Mouse (Mus musculus): Measurements from ENCODE around the gene Sav1. TPM values are rescaled to one million over a fixed set of nuclear protein-coding genes. Genes with fewer than 3 reads are reported as not detected.

The Sav1 gene
- polyA plus RNA-seq (2014; fragmentation: Nextera tagmentation; extraction: Ambion mirVana), result 3.2 and 4.4 TPM in 2 replicates

DNA sequence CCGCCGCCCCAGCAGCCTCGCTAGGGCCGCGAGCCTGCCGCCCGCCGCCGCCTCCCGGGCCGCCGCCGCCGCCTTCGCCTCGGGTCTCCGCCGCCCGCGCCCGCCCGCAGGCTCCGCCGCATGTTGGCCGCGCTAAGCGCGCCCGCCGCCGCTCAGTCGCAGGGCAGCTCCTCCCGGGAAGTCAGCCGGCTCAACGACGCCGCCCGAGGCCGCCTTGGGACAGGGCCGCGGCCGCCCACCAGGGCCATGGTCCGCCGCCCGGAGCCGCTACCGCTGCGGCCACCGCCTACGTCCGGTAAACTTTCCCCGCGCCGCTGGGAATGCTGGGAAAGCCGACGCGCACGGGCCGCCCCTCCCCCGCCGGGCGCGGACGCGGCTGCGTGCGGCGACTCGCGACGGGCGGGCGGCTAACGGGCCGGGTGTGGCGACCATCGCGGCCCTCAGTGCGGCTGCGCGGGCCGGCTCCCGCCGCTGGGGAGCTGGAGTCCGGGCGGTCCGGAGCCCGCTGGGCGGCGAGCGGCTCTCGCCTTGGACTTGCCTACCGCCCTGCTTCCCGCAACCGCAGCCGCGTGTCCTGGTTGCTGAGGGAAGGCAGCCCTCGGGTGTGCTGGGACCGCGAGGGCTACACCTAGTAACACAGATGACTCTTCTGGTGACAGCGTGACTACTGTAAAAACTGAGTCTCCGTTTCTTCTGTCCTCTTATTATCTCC is at the start of gene Sav1:
Gene Sav1 (minus strand): TSS at position 217 of the 712 bp plus-strand sequence.
- Histone ChIP-seq H3K27ac (ENCODE audit: low read length) (peak within 1 kb of the TSS; percentile 82), H3K4me3 (ENCODE audit: low read depth, low read length) (peak within 1 kb of the TSS; percentile 79), H3K36me3 (ENCODE audit: control insufficient read depth, insufficient read depth, low read length) (peaks cover 17% of the 10 kb centered on the region), H3K9me3 (ENCODE audit: control insufficient read depth, low read depth, low read length) (no peaks in the 10 kb centered on the region), H3K9ac (replicated peaks; ENCODE audit: low read depth, low read length) (peak within 1 kb of the TSS; percentile 92), H3K27me3 (ENCODE audit: control insufficient read depth, insufficient read depth, low read length) (no peaks in the 10 kb centered on the region), H3K4me1 (ENCODE audit: control insufficient read depth, insufficient read depth, low read length) (peaks cover 10% of the 10 kb centered on the region), H3K4me2 (replicated peaks; ENCODE audit: low read depth, low read length) (peak within 1 kb of the TSS; percentile 68)
- peak; percentile 91 for ATAC-seq (ENCODE audit: insufficient number of reproducible peaks, insufficient read depth, low FRiP score, low read depth)
- under 1% methylated on average over 89 of the region's 102 CpGs for WGBS

DNA sequence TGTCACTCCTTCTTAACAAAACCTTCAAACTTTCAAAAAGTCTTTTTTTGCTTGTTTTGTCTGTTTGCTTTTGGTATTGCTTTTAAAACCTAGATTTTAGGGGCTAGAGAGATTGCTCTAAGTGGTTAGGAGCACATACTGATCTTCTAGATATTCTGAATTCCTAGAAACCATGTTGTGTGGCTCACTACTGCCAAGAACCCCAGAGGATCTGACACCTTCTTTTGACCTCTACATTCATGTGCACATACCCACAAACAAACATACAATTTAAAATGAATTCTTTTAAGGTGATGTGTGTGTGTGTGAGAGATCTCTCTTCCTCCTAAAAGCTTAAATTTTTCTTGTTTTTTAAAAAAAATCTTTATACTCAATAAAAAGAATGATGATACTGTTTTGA is 39.4 kb upstream of the Sav1 start:
- H3K27me3 ChIP-seq (ENCODE audit: control insufficient read depth, insufficient read depth, low read length), result no peaks in the 10 kb centered on the region
- no peak overlapping the region for H3K4me3 ChIP-seq (ENCODE audit: low read depth, low read length)
- no peak overlapping the region for H3K27ac ChIP-seq (ENCODE audit: low read length)
- no peak overlapping the region for H3K4me2 ChIP-seq (replicated peaks; ENCODE audit: low read depth, low read length)
- no peaks in the 10 kb centered on the region for H3K9me3 ChIP-seq (ENCODE audit: control insufficient read depth, low read depth, low read length)
- peaks cover 33% of the 10 kb centered on the region for H3K36me3 ChIP-seq (ENCODE audit: control insufficient read depth, insufficient read depth, low read length)
- no peak overlapping the region for H3K9ac ChIP-seq (replicated peaks; ENCODE audit: low read depth, low read length)
- H3K4me1 ChIP-seq (ENCODE audit: control insufficient read depth, insufficient read depth, low read length), result no peaks in the 10 kb centered on the region
- no peak for ATAC-seq (ENCODE audit: insufficient number of reproducible peaks, insufficient read depth, low FRiP score, low read depth)

DNA sequence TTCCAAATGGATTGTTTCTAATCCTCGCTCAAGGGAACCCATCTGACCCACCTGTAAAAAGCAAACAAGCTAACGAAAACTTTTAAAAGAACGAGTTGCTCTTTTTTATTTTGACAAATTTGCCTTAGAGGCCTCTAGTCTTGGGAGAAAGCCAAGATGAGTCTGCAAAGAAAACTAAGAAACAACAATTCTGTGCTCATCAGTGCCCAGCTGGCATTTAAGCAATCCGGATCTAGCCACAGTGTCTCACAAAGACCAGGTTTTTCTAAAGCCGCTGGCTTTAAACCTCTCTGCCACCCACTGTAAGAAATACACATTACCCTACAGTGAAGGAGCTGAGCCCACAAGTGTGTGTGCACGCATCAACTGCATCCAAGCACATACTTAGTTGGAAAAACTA is 38.6 kb upstream of the Sav1 start:
- no peak overlapping the region for H3K27ac ChIP-seq (ENCODE audit: low read length)
- H3K4me1 ChIP-seq (ENCODE audit: control insufficient read depth, insufficient read depth, low read length), result no peaks in the 10 kb centered on the region
- H3K4me2 ChIP-seq (replicated peaks; ENCODE audit: low read depth, low read length), result no peak overlapping the region
- peaks cover 38% of the 10 kb centered on the region for H3K36me3 ChIP-seq (ENCODE audit: control insufficient read depth, insufficient read depth, low read length)
- H3K4me3 ChIP-seq (ENCODE audit: low read depth, low read length), result no peak overlapping the region
- H3K9me3 ChIP-seq (ENCODE audit: control insufficient read depth, low read depth, low read length), result no peaks in the 10 kb centered on the region
- H3K27me3 ChIP-seq (ENCODE audit: control insufficient read depth, insufficient read depth, low read length), result no peaks in the 10 kb centered on the region
- H3K9ac ChIP-seq (replicated peaks; ENCODE audit: low read depth, low read length), result no peak overlapping the region
- 86% methylated on average over 6 of the region's 6 CpGs for WGBS
- no peak for ATAC-seq (ENCODE audit: insufficient number of reproducible peaks, insufficient read depth, low FRiP score, low read depth)

DNA sequence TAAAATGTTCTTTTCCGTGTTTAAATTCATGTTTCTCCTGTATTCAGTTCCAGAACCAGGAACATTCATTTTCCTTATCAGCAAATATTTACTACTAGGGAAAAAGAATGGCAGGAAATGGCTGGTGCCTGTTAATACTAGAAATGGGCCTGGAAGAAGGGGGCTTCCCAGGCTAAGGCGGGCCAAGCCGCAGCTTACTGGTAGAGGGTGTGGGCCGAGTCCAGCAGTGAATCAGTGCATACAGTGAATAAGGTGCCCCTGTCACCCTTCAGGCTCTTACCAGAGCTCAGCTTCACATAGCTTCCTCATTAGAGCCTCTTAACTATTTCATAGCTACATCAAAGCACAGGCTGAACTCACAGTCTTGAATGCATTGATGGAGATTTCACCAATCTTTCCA is 36.8 kb upstream of the Sav1 start:
- no peaks in the 10 kb centered on the region for H3K4me1 ChIP-seq (ENCODE audit: control insufficient read depth, insufficient read depth, low read length)
- peaks cover 37% of the 10 kb centered on the region for H3K36me3 ChIP-seq (ENCODE audit: control insufficient read depth, insufficient read depth, low read length)
- 85% methylated on average over 4 of the region's 4 CpGs for WGBS
- H3K27ac ChIP-seq (ENCODE audit: low read length), result no peak overlapping the region
- no peak overlapping the region for H3K9ac ChIP-seq (replicated peaks; ENCODE audit: low read depth, low read length)
- H3K4me2 ChIP-seq (replicated peaks; ENCODE audit: low read depth, low read length), result no peak overlapping the region
- no peaks in the 10 kb centered on the region for H3K27me3 ChIP-seq (ENCODE audit: control insufficient read depth, insufficient read depth, low read length)
- no peak for ATAC-seq (ENCODE audit: insufficient number of reproducible peaks, insufficient read depth, low FRiP score, low read depth)
- H3K9me3 ChIP-seq (ENCODE audit: control insufficient read depth, low read depth, low read length), result no peaks in the 10 kb centered on the region
- H3K4me3 ChIP-seq (ENCODE audit: low read depth, low read length), result no peak overlapping the region

DNA sequence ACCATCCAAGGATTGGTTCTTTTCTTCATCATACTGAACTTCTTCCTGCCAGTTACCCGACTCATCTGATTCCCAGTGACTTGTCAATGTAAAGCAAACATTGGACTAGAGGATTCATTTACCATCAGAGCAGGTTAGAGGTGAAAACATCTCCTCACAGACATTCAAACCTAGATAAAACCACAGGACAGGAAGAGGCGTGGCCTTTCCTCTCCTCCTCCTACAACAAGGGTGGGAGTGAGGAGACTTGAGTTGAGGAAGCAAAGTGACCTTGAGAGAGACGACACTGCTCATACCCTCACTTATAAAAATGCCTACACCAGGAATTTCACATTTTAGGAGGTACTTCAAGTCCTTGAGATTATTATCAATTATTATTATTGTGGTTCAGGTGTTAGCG is 31.4 kb upstream of the Sav1 start:
- Histone ChIP-seq H3K36me3 (ENCODE audit: control insufficient read depth, insufficient read depth, low read length) (peaks cover 33% of the 10 kb centered on the region; the same call in 1 of the 2 replicates), H3K4me3 (ENCODE audit: low read depth, low read length) (no peak overlapping the region)
- ATAC-seq (ENCODE audit: insufficient number of reproducible peaks, insufficient read depth, low FRiP score, low read depth), result no peak

GRCm38 (mm10) chr12:70015936-70016335 is 29.1 kb upstream of the Sav1 start:
- H3K27ac ChIP-seq (ENCODE audit: low read length), result no peak overlapping the region
- no peaks in the 10 kb centered on the region for H3K9me3 ChIP-seq (ENCODE audit: control insufficient read depth, low read depth, low read length)
- no peaks in the 10 kb centered on the region for H3K27me3 ChIP-seq (ENCODE audit: control insufficient read depth, insufficient read depth, low read length)
- H3K4me2 ChIP-seq (replicated peaks; ENCODE audit: low read depth, low read length), result no peak overlapping the region
- H3K4me3 ChIP-seq (ENCODE audit: low read depth, low read length), result no peak overlapping the region
- WGBS, result 58% methylated on average over 4 of the region's 4 CpGs
- ATAC-seq (ENCODE audit: insufficient number of reproducible peaks, insufficient read depth, low FRiP score, low read depth), result no peak
- peaks cover 28% of the 10 kb centered on the region; the same call in 1 of the 2 replicates for H3K36me3 ChIP-seq (ENCODE audit: control insufficient read depth, insufficient read depth, low read length)
- no peak overlapping the region for H3K9ac ChIP-seq (replicated peaks; ENCODE audit: low read depth, low read length)
- no peaks in the 10 kb centered on the region for H3K4me1 ChIP-seq (ENCODE audit: control insufficient read depth, insufficient read depth, low read length)

More for the DNA sequence above, 31.4 kb upstream of the Sav1 start:
- H3K9ac ChIP-seq (replicated peaks; ENCODE audit: low read depth, low read length), result no peak overlapping the region
- H3K4me2 ChIP-seq (replicated peaks; ENCODE audit: low read depth, low read length), result no peak overlapping the region
- no peaks in the 10 kb centered on the region for H3K4me1 ChIP-seq (ENCODE audit: control insufficient read depth, insufficient read depth, low read length)
- H3K9me3 ChIP-seq (ENCODE audit: control insufficient read depth, low read depth, low read length), result no peaks in the 10 kb centered on the region
- no peak overlapping the region for H3K27ac ChIP-seq (ENCODE audit: low read length)
- no peaks in the 10 kb centered on the region for H3K27me3 ChIP-seq (ENCODE audit: control insufficient read depth, insufficient read depth, low read length)
- 80% methylated on average over 4 of the region's 4 CpGs for WGBS

DNA sequence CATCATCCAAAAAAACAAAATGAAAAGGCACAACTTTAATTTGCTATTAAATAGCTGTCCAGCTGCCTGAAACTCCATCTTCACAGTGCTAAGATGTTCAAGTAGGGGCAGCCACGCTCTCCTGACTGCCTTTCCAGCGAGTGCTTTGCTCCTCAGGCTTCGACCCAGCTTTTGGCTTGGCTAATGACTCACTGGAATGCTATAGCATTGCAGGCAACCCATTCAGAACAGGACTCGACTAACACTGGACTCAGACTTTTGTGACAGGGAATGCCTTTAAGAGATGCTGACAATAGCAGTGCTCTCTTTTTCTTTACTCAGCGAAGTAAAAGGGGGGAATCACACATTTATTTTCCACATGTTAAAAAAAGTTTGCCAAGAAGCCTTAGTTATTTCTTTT is 24.9 kb upstream of the Sav1 start:
- no peak overlapping the region for H3K4me2 ChIP-seq (replicated peaks; ENCODE audit: low read depth, low read length)
- H3K4me3 ChIP-seq (ENCODE audit: low read depth, low read length), result no peak overlapping the region
- H3K27ac ChIP-seq (ENCODE audit: low read length), result no peak overlapping the region
- 57% methylated on average over 5 of the region's 5 CpGs for WGBS
- no peaks in the 10 kb centered on the region for H3K9me3 ChIP-seq (ENCODE audit: control insufficient read depth, low read depth, low read length)
- ATAC-seq (ENCODE audit: insufficient number of reproducible peaks, insufficient read depth, low FRiP score, low read depth), result no peak
- no peaks in the 10 kb centered on the region for H3K4me1 ChIP-seq (ENCODE audit: control insufficient read depth, insufficient read depth, low read length)
- H3K36me3 ChIP-seq (ENCODE audit: control insufficient read depth, insufficient read depth, low read length), result peaks cover 16% of the 10 kb centered on the region; the same call in 1 of the 2 replicates
- H3K9ac ChIP-seq (replicated peaks; ENCODE audit: low read depth, low read length), result no peak overlapping the region
- H3K27me3 ChIP-seq (ENCODE audit: control insufficient read depth, insufficient read depth, low read length), result no peaks in the 10 kb centered on the region

DNA sequence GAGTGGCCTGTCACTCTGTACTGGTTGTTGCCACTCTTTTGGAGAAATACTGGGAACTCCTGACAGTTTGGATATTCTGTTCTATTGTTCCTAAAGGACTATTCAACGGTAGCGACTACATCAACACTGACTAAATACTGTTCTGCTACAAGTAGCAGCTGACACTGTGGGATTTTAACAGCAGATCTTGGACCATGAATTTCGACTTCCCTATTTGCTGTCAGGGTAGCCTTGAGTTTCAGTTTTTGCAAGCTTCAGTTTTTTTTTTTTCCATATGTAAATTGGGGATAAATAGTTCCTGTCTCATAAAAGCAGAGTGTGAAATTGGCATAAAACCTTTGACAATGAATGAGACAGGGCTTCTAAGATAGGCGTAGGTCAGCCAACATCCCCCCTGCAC is 23.6 kb upstream of the Sav1 start:
- no peaks in the 10 kb centered on the region for H3K4me1 ChIP-seq (ENCODE audit: control insufficient read depth, insufficient read depth, low read length)
- H3K27ac ChIP-seq (ENCODE audit: low read length), result no peak overlapping the region
- no peak overlapping the region for H3K4me2 ChIP-seq (replicated peaks; ENCODE audit: low read depth, low read length)
- no peaks in the 10 kb centered on the region for H3K27me3 ChIP-seq (ENCODE audit: control insufficient read depth, insufficient read depth, low read length)
- ATAC-seq (ENCODE audit: insufficient number of reproducible peaks, insufficient read depth, low FRiP score, low read depth), result no peak
- H3K9me3 ChIP-seq (ENCODE audit: control insufficient read depth, low read depth, low read length), result no peaks in the 10 kb centered on the region
- no peak overlapping the region for H3K4me3 ChIP-seq (ENCODE audit: low read depth, low read length)
- peaks cover 12% of the 10 kb centered on the region; the same call in 1 of the 2 replicates for H3K36me3 ChIP-seq (ENCODE audit: control insufficient read depth, insufficient read depth, low read length)
- H3K9ac ChIP-seq (replicated peaks; ENCODE audit: low read depth, low read length), result no peak overlapping the region
- 91% methylated on average over 4 of the region's 4 CpGs for WGBS

DNA sequence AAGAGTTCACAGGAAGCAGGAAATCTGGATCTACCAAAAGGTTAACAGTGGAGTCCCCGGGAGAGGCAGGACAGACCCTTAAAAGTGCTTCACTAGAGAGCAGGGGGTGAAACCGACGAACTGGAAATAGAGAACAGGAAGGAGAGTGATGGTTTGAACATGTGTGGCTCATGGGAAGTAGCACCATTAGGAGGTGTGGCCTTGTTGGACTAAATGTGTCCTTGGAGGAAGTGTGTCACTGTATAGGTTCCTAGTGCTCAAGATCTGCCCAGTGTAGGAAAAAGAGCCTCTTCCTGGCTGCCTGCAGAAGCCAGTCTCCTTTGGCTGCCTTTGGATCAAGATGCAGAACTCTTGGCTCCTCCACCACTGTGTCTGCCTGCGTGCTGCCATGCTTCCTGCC is 18.3 kb upstream of the Sav1 start:
- WGBS, result 76% methylated on average over 4 of the region's 4 CpGs
- Histone ChIP-seq H3K9me3 (ENCODE audit: control insufficient read depth, low read depth, low read length) (no peaks in the 10 kb centered on the region), H3K9ac (replicated peaks; ENCODE audit: low read depth, low read length) (no peak overlapping the region), H3K36me3 (ENCODE audit: control insufficient read depth, insufficient read depth, low read length) (no peaks in the 10 kb centered on the region), H3K27me3 (ENCODE audit: control insufficient read depth, insufficient read depth, low read length) (no peaks in the 10 kb centered on the region), H3K4me3 (ENCODE audit: low read depth, low read length) (no peak overlapping the region), H3K4me1 (ENCODE audit: control insufficient read depth, insufficient read depth, low read length) (no peaks in the 10 kb centered on the region), H3K27ac (ENCODE audit: low read length) (no peak overlapping the region), H3K4me2 (replicated peaks; ENCODE audit: low read depth, low read length) (no peak overlapping the region)
- ATAC-seq (ENCODE audit: insufficient number of reproducible peaks, insufficient read depth, low FRiP score, low read depth), result no peak

Data from stomach, embryonic 14.5 days (tissue).